Mouse (Mus musculus): Measurements from ENCODE around the gene Txnrd2.

- TF ChIP-seq CTCF (IDR thresholded peaks at IDR 0.05; ENCODE audit: low read depth) = no peak
- no peak for TF ChIP-seq EP300 (IDR thresholded peaks at IDR 0.05; ENCODE audit: low read depth)
Measured at GRCm38 (mm10) chr16:18433341-18433920, 7.2 kb downstream of the Txnrd2 start.
